Mouse (Mus musculus) kidney, embryonic 14.5 days (tissue): Measurements from ENCODE around the gene Tal1. TPM values are rescaled to one million over a fixed set of nuclear protein-coding genes. Genes with fewer than 3 reads are reported as not detected.

Experiments used
- ATAC-seq: fragments of 200-750 bp; cut with Nextera tagmentation; 2 replicates; pipeline ENCODE4 v1.8.0; 2017; ENCODE audit warnings: moderate number of reproducible peaks, mild to moderate bottlenecking, moderate TSS enrichment, moderate library complexity; ENCODE audit not compliant: low FRiP score, low TSS enrichment
- H3K27ac ChIP-seq: fragments of 300-500 bp; sonication (generic); 2 replicates; pipeline ENCODE4 v1.5.1; 2014; ENCODE audit warnings: low read depth, mild to moderate bottlenecking, low read length, moderate library complexity, mixed read lengths
- H3K27me3 ChIP-seq: fragments of 300-500 bp; sonication (generic); 2 replicates; pipeline ENCODE4 v1.6.1; 2014; ENCODE audit warnings: mild to moderate bottlenecking, low read length; ENCODE audit not compliant: control insufficient read depth, insufficient read depth
- H3K36me3 ChIP-seq: fragments of 300-500 bp; sonication (generic); 2 replicates; pipeline ENCODE4 v1.6.1; 2014; ENCODE audit warnings: low read length, mixed read lengths; ENCODE audit not compliant: control insufficient read depth, insufficient read depth
- H3K4me1 ChIP-seq: fragments of 300-500 bp; sonication (generic); 2 replicates; pipeline ENCODE4 v1.6.1; 2014; ENCODE audit warnings: low read length, mixed read lengths; ENCODE audit not compliant: control insufficient read depth, insufficient read depth
- H3K4me2 ChIP-seq: fragments of 300-500 bp; sonication (generic); replicated peaks from 2 replicates; pipeline ENCODE4 v1.6.1; 2014; ENCODE audit warnings: low read depth, mild to moderate bottlenecking, low read length
- H3K4me3 ChIP-seq: fragments of 300-500 bp; sonication (generic); 2 replicates; pipeline ENCODE4 v1.5.1; 2014; ENCODE audit warnings: mild to moderate bottlenecking, low read length
- H3K9ac ChIP-seq: fragments of 300-500 bp; sonication (generic); 2 replicates; pipeline ENCODE4 v1.6.1; 2014; ENCODE audit warnings: low read depth, mild to moderate bottlenecking, low read length, moderate library complexity
- H3K9me3 ChIP-seq: fragments of 300-500 bp; sonication (generic); 2 replicates; pipeline ENCODE4 v1.6.1; 2016; ENCODE audit warnings: low read length; ENCODE audit not compliant: control insufficient read depth
- WGBS: fragments of 180-500 bp; shearing (Covaris S2); extraction: QIAGEN DNeasy Blood & Tissue Kit; methylation state at CpG from one replicate; pipeline ENCODE4 v1.1.7; 2014; 5-methylcytosine and 5-hydroxymethylcytosine counted together
- polyA plus RNA-seq: library from polyadenylated mRNA; unstranded; fragments of >200 nt; fragmentation: Nextera tagmentation; extraction: Ambion mirVana; gene quantifications from 2 replicates; pipeline ENCODE4 v1.2.1, GENCODE M21; 2014

The Tal1 gene
- polyA plus RNA-seq, 1 experiment from 2014 or later: 1.7 TPM

DNA sequence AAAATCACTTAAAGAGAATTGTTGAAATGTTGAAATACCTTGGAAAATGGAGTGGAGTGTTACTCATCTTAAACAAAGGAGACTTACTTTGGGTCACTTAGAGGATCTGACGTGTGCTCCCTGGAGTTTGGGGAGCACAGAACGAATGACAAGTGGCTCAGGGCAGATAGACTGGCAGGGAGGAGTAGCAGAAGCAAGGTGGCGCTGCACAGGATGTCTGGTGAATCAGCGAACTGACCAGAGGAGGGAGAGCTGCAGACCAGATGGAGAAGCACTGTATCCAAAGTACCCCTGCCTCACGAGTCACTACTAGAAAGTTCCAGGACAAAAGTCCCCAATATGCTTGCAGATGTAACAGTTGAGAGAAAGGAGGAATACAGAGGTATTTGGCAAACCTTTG, 57.0 kb downstream of the Tal1 start:
- Histone ChIP-seq H3K9ac (no peak overlapping the region), H3K9me3 (no peaks in the 10 kb centered on the region), H3K27ac (no peak overlapping the region), H3K27me3 (no peaks in the 10 kb centered on the region), H3K4me2 (no peak overlapping the region), H3K4me1 (no peaks in the 10 kb centered on the region), H3K4me3 (no peak overlapping the region), H3K36me3 (no peaks in the 10 kb centered on the region)
- no peak for ATAC-seq
- 29% methylated on average over 5 of the region's 5 CpGs for WGBS

DNA sequence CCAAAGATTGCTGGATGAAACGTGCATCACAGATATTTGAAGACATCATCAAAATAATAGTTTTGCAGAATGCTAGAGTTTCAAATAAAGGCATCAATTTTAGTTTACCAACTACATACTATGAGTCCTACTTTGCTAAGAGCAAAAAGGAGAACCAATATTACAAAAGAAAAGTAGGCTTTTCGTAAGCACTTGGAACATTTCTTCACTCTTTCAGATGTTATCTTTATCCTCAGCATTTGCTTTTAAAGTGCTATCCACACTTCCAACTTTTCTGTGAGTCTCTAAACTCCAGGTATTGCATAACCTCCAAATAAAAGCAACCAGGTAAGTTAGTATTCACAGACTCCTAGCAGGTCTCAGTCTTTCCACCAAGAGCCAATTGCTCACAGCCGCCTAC, 63.4 kb downstream of the Tal1 start:
- 81% methylated on average over 3 of the region's 3 CpGs for WGBS
- H3K27ac ChIP-seq: no peak overlapping the region
- H3K9ac ChIP-seq: no peak overlapping the region
- no peaks in the 10 kb centered on the region for H3K9me3 ChIP-seq
- no peak overlapping the region for H3K4me3 ChIP-seq
- no peak overlapping the region for H3K4me2 ChIP-seq
- no peaks in the 10 kb centered on the region for H3K27me3 ChIP-seq
- no peaks in the 10 kb centered on the region for H3K36me3 ChIP-seq
- ATAC-seq: no peak
- no peaks in the 10 kb centered on the region for H3K4me1 ChIP-seq

DNA sequence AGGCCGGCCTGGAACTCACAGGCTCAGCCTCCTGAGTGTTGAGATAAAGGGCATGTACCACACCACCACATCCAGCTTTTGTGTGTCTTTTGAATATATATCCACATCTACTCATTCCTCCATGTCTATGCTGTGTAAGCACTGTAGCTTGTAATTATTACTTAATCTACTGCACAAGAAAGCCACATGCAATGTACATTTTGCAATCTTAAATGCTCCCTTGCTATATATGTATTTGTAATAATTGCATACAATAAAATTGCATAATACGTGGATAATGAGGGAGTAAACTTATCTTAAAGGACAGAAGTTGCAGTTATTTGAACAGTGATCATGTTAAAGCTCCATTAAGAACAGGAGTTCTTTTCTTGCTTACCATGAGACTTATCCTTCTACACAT, 64.9 kb downstream of the Tal1 start:
- WGBS: 82% methylated on average over 2 of the region's 2 CpGs
- Histone ChIP-seq H3K9ac (no peak overlapping the region), H3K4me1 (no peaks in the 10 kb centered on the region), H3K4me2 (no peak overlapping the region), H3K4me3 (no peak overlapping the region), H3K27ac (no peak overlapping the region), H3K36me3 (no peaks in the 10 kb centered on the region), H3K9me3 (no peaks in the 10 kb centered on the region), H3K27me3 (no peaks in the 10 kb centered on the region)
- ATAC-seq: no peak

Other genes starting within 250 kb of the Tal1 start
- gene Gm12830, start 234.7 kb upstream of the Tal1 start, polyA plus RNA-seq: 0.15 and 0.17 TPM in 2 replicates
- 5.0 and 8.3 TPM in 2 replicates for gene Foxd2, start 147.6 kb upstream of the Tal1 start, polyA plus RNA-seq
- not detected in 2 replicates for gene Foxe3, start 130.4 kb upstream of the Tal1 start, polyA plus RNA-seq
- 85.1 and 91.4 TPM in 2 replicates for gene Cmpk1, start 69.2 kb upstream of the Tal1 start, polyA plus RNA-seq
- 11.0 and 19.9 TPM in 2 replicates for gene Stil, start 56.3 kb upstream of the Tal1 start, polyA plus RNA-seq
- 87.9 and 90.5 TPM in 2 replicates for gene Pdzk1ip1, start 32.3 kb downstream of the Tal1 start, polyA plus RNA-seq
- 0.37 and 0.54 TPM in 2 replicates for gene Cyp4x1, start 77.9 kb downstream of the Tal1 start, polyA plus RNA-seq
- gene Cyp4a29, start 185.7 kb downstream of the Tal1 start, polyA plus RNA-seq: not detected in 2 replicates
- gene Cyp4a12a, start 242.6 kb downstream of the Tal1 start, polyA plus RNA-seq: not detected in 2 replicates